Mouse (Mus musculus) spleen, adult 2 months (tissue): ENCODE measurements around the gene Bcar3.

Experiments
- CTCF ChIP-seq: fragments of 200-500 bp; IDR thresholded peaks from 2 replicates; pipeline ENCODE4 v1.5.1; 2011; ENCODE audit warnings: mild to moderate bottlenecking, inconsistent platforms; ENCODE audit not compliant: insufficient read depth, insufficient read length, insufficient replicate concordance; ENCODE audit errors: extremely low read depth
- POLR2A ChIP-seq: fragments of 200-500 bp; IDR thresholded peaks from 2 replicates; pipeline ENCODE4 v1.6.1; 2011; ENCODE audit warnings: low read depth, low read length, inconsistent platforms

DNA sequence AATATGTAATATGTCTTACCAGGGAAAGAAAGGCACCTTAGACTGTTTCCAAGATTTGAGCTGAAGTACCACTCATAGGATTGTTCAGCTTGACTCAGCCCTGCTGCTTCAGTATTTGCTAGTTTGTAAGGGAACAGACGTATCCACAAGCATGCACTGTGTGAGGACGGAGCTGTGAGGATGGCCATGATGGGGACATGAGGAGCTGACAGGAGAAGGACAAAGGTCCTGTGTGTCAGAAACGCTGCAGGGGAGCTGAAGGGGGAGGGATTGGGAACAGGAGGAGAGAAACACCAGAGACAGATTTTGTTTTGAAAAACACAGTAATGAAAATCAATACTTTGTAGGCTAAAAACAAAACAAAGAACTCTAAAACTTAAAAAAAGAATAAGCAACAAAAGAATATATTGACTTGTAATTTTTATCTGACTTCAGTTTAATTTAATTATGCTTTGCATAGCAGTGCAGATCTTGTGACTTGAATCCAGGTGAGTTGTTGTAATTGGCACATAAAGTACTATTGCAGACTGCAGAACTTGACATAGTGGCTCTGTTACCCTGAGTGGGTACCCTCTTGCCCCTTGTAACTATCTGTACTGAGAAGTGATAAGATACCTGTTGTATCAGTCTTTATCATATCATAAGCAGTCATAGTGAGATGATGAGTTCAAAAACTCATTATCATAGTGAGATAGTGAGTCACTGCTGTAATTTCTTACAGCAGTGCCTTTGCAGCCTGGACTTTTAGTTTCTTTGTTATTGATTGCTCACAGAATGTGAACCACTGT lies 41.3 kb upstream of the Bcar3 start:
- TF ChIP-seq CTCF: no peak
- TF ChIP-seq POLR2A: no peak
